ENCODE assay signal across 7 mouse cellular contexts in genomic region chr1:131238931-131239381, GRCm38 (mm10). TPM values are rescaled to one million over a fixed set of nuclear protein-coding genes. Genes with fewer than 3 reads are reported as not detected.
DNase-seq lines count a peak whose midpoint lies in the region; ATAC-seq lines count a peak whose summit lies in the region.

No protein-coding gene starts in this region.

- H3K27me3 ChIP-seq in stomach, embryonic 16.5 days (ENCODE audit: control insufficient read depth, insufficient read depth, low read length), result 0 out of 2 replicates have a peak, but pooled peaks cover 2% of the 10 kb centered on the region

- peak overlapping the region; percentile 70 for H3K27ac ChIP-seq in stomach, embryonic 16.5 days (ENCODE audit: low read length)

- no peak overlapping the region for H3K4me2 ChIP-seq in stomach, embryonic 16.5 days (ENCODE audit: low read depth, low read length)

- no peak overlapping the region for H3K4me3 ChIP-seq in stomach, embryonic 16.5 days (replicated peaks; ENCODE audit: low read length)

- H3K36me3 ChIP-seq in stomach, embryonic 16.5 days (ENCODE audit: control insufficient read depth, insufficient read depth, low read length), result no peaks in the 10 kb centered on the region

- no peaks in the 10 kb centered on the region for H3K9me3 ChIP-seq in stomach, embryonic 16.5 days (replicated peaks; ENCODE audit: control insufficient read depth, low read length)

- DNase-seq in adipocyte (ENCODE audit: low spot score), result peak; percentile 88
- peak; percentile 85 for DNase-seq in adrenal gland, postnatal 36 days
- peak; percentile 78 for DNase-seq in heart, adult 8-10 months (ENCODE audit: low spot score)
- peak; percentile 82 for DNase-seq in kidney, postnatal 10 days

- 47% methylated on average over 8 of the region's 8 CpGs for WGBS in stomach, embryonic 16.5 days

- H3K9ac ChIP-seq in stomach, embryonic 16.5 days (ENCODE audit: low read length), result no peak overlapping the region

- peak; percentile 73 for ATAC-seq in stomach, embryonic 16.5 days (ENCODE audit: insufficient read depth, low FRiP score)
- ATAC-seq in monocyte, adult 5-6 weeks (replicated peaks; ENCODE audit: insufficient number of reproducible peaks, low FRiP score, low TSS enrichment, poor library complexity, severe bottlenecking), result no peak
- no peak for ATAC-seq in granulocyte monocyte progenitor cell, adult 5-6 weeks (replicated peaks; ENCODE audit: poor library complexity, severe bottlenecking)

- H3K4me1 ChIP-seq in stomach, embryonic 16.5 days (ENCODE audit: control insufficient read depth, insufficient read depth, low read length), result peaks cover 30% of the 10 kb centered on the region

RNA-seq across cellular contexts. Expression of gene Rassf5, which starts 6.1 kb away (rescaled TPM):
- 10 to 100 TPM; 13.4 to 14.1 TPM for total RNA-seq in adrenal gland, postnatal 36 days (2021)
- 1 to 10 TPM; 1.4 to 2.6 (median 1.5) TPM for total RNA-seq in heart, adult 8-10 months (2022)
- polyA plus RNA-seq in stomach, embryonic 16.5 days (2015; fragmentation: Nextera tagmentation; extraction: Ambion mirVana), result 7.0 and 7.1 TPM in 2 replicates
- total RNA-seq in monocyte, adult 5-6 weeks (2017), result 231 to 259 TPM (median 238 TPM) in 3 replicates
- total RNA-seq in granulocyte monocyte progenitor cell, adult 5-6 weeks (2014; fragmentation: Nextera tagmentation), result 48.5 and 59.1 TPM in 2 replicates
- 48.9 and 52.7 TPM in 2 replicates for total RNA-seq in granulocyte monocyte progenitor cell, adult 5-6 weeks (2017)

RNA-seq across cellular contexts. Expression of gene Ikbke, which starts 40.5 kb away (rescaled TPM):
- total RNA-seq in adrenal gland, postnatal 36 days (2021), result 10 to 100 TPM in 1 of 2 experiments, 1 to 10 TPM in 1; 6.6 to 20.5 TPM
- 1 to 10 TPM in 3 of 4 experiments, under 1 TPM in 1; 0.95 to 1.4 (median 1.1) TPM for total RNA-seq in heart, adult 8-10 months (2022)
- polyA plus RNA-seq in stomach, embryonic 16.5 days (2015; fragmentation: Nextera tagmentation; extraction: Ambion mirVana), result 8.1 and 8.5 TPM in 2 replicates
- total RNA-seq in monocyte, adult 5-6 weeks (2017), result 8.7 to 31.8 TPM (median 21.0 TPM) in 3 replicates
- 57.6 and 57.9 TPM in 2 replicates for total RNA-seq in granulocyte monocyte progenitor cell, adult 5-6 weeks (2014; fragmentation: Nextera tagmentation)
- total RNA-seq in granulocyte monocyte progenitor cell, adult 5-6 weeks (2017), result 26.2 and 31.7 TPM in 2 replicates

Comparison
In these comparisons a context has a peak if more than half of its experiments do, and no peak if none do; other contexts are left out.
1. RNA of gene Rassf5, which starts 6.1 kb away (total RNA-seq): 231 to 259 TPM in monocyte, adult 5-6 weeks, 48.5 to 59.1 TPM in granulocyte monocyte progenitor cell, adult 5-6 weeks and 13.4 to 14.1 TPM in adrenal gland, postnatal 36 days; 1.4 to 2.6 TPM in heart, adult 8-10 months; every median in the first group is over 4 times any median in the second.
2. Peak in every context shown above with its lines, with median percentiles within 50 percentile points of each other: DNase-seq.